Mouse (Mus musculus): ENCODE results near the gene Vmn1r81. TPM values are rescaled to one million over a fixed set of nuclear protein-coding genes. Genes with fewer than 3 reads are reported as not detected.

The Vmn1r81 gene
- total RNA-seq (2021) = not detected
- long read RNA-seq, experiment 1 = 0 reads
- long read RNA-seq, experiment 2 = 0 reads

- TF ChIP-seq CTCF (IDR thresholded peaks at IDR 0.05) = no peak
- intact Hi-C loops (cut with DNase I) = no loop called here
Measured at GRCm38 (mm10) chr7:12268169-12268568, at the start of gene Vmn1r81. TSS of gene Vmn1r81 (minus strand) at chr7:12268269.

GRCm38 (mm10) chr7:12300130-12300529 lies 32.1 kb upstream of the Vmn1r81 start, which contains the start of gene Vmn1r82:
TSS of gene Vmn1r82 (plus strand) at chr7:12300430.
- no peak for TF ChIP-seq CTCF (IDR thresholded peaks at IDR 0.05)
- Histone ChIP-seq H3K27ac (no peak within 1 kb of the TSS), H3K4me3 (no peak within 1 kb of the TSS)
- DNase-seq = no peak
- intact Hi-C loops (cut with DNase I) = no loop called here

More at GRCm38 (mm10) chr7:12268169-12268568, at the start of gene Vmn1r81:
- no peak within 1 kb of the TSS for H3K27ac ChIP-seq
- DNase-seq = no peak
- H3K4me3 ChIP-seq = no peak within 1 kb of the TSS

- DNase-seq = no peak
- no peak for TF ChIP-seq CTCF (IDR thresholded peaks at IDR 0.05)
- Histone ChIP-seq H3K4me3 (no peak overlapping the region), H3K27ac (no peak overlapping the region)
- intact Hi-C loops (cut with DNase I) = no loop called here
Measured at GRCm38 (mm10) chr7:12204141-12204540, 63.9 kb downstream of the Vmn1r81 start.

Other genes starting within 250 kb of the Vmn1r81 start
- not detected for gene Vmn1r77, start 231.5 kb downstream of the Vmn1r81 start, total RNA-seq (2021)
- not detected for gene Vmn1r78, start 118.0 kb downstream of the Vmn1r81 start, total RNA-seq (2021)
- not detected for gene Vmn1r79, start 97.0 kb downstream of the Vmn1r81 start, total RNA-seq (2021)
- gene Vmn1r80, start 79.0 kb downstream of the Vmn1r81 start, total RNA-seq (2021) = not detected
- gene Vmn1r82, start 32.2 kb upstream of the Vmn1r81 start, total RNA-seq (2021) = not detected
- not detected for gene Vmn1r83, start 61.2 kb upstream of the Vmn1r81 start, total RNA-seq (2021)
- gene Vmn1r84, start 101.0 kb upstream of the Vmn1r81 start, total RNA-seq (2021) = not detected
- 1 to 10 TPM; 1.6 to 2.2 TPM for gene Zfp551, start 154.5 kb upstream of the Vmn1r81 start, total RNA-seq (2021)
- 1 to 10 TPM; 4.9 to 6.4 TPM for gene Zfp606, start 210.0 kb upstream of the Vmn1r81 start, total RNA-seq (2021)
- gene 2900092C05Rik, start 244.2 kb upstream of the Vmn1r81 start, total RNA-seq (2021) = not detected

Measured in gastrocnemius, adult 2 months (tissue).